Mouse (Mus musculus) left cerebral cortex, postnatal 4 days (tissue): ENCODE results near the gene Cdc45. TPM values are rescaled to one million over a fixed set of nuclear protein-coding genes. Genes with fewer than 3 reads are reported as not detected.

Source experiments
- DNase-seq: peaks from one replicate; pipeline ENCODE4 v3.0.0-alpha.2; 2022
- intact Hi-C: fragments of 180-260 bp; cut with DNase I; formaldehyde crosslinking; loops from one replicate; pipeline ENCODE4 v1.15.1; 2025
- total RNA-seq, 2 experiments: library from RNA; stranded (reverse); gene quantifications; 2 replicates each; pipeline ENCODE4 v1.2.3; 2021

Cdc45 gene
- total RNA-seq, 2 experiments from 2014 or later, result 4.9 TPM

- intact Hi-C loops, result no loop called here
- DNase-seq, result no peak
These were observed 73.5 kb downstream of the Cdc45 start for GRCm38 (mm10) chr16:18738303-18738702.

- intact Hi-C loops, result no loop called here
- DNase-seq, result no peak
These were observed 78.5 kb downstream of the Cdc45 start for GRCm38 (mm10) chr16:18733100-18733956.

GRCm38 (mm10) chr16:18730640-18731039, 81.1 kb downstream of the Cdc45 start:
- no peak for DNase-seq
- intact Hi-C loops, result no loop called here

Other genes with a start within 250 kb of the Cdc45 start
- 1 to 10 TPM; 1.2 TPM for gene Tbx1, start 221.3 kb downstream of the Cdc45 start, total RNA-seq
- gene Gp1bb, start 189.6 kb downstream of the Cdc45 start, total RNA-seq, result 10 to 100 TPM; 10.1 to 11.9 TPM
- 100 to 1,000 TPM; 107 to 111 TPM for gene Gm49601, start 185.6 kb downstream of the Cdc45 start, total RNA-seq
- gene Sept5, start 182.0 kb downstream of the Cdc45 start, total RNA-seq, result 100 to 1,000 TPM; 555 to 571 TPM
- gene Cldn5, start 35.1 kb downstream of the Cdc45 start, total RNA-seq, result 10 to 100 TPM; 84.4 to 97.1 TPM
- gene Ufd1, start 208 bp downstream of the Cdc45 start, total RNA-seq, result 100 to 1,000 TPM in 1 of 2 experiments, 10 to 100 TPM in 1; 95.2 to 107 TPM
- 10 to 100 TPM; 20.2 to 21.9 TPM for gene 2510002D24Rik, start 24.6 kb upstream of the Cdc45 start, total RNA-seq
- 10 to 100 TPM in 1 of 2 experiments, 1 to 10 TPM in 1; 8.9 to 14.3 TPM for gene Gm28539, start 24.6 kb upstream of the Cdc45 start, total RNA-seq
- gene Mrpl40, start 64.9 kb upstream of the Cdc45 start, total RNA-seq, result 10 to 100 TPM; 42.9 to 45.7 TPM
- 100 to 1,000 TPM; 133 to 134 TPM for gene Hira, start 65.0 kb upstream of the Cdc45 start, total RNA-seq